Mouse (Mus musculus): ENCODE measurements around the gene Hoxd13. TPM values are rescaled to one million over a fixed set of nuclear protein-coding genes. Genes with fewer than 3 reads are reported as not detected.

The Hoxd13 gene
- polyA plus RNA-seq, 1 experiment from 2014 or later: not detected

GRCm38 (mm10) chr2:74710929-74711543, 42.9 kb downstream of the Hoxd13 start:
- no peak for ATAC-seq
- no peak overlapping the region for H3K9ac ChIP-seq (replicated peaks; ENCODE audit: low read depth, low read length)
- H3K36me3 ChIP-seq (ENCODE audit: control insufficient read depth, insufficient read depth): no peaks in the 10 kb centered on the region
- peaks cover 7% of the 10 kb centered on the region for H3K4me1 ChIP-seq (replicated peaks; ENCODE audit: control insufficient read depth, insufficient read depth, low read length)
- no peak overlapping the region for H3K4me3 ChIP-seq (replicated peaks; ENCODE audit: low read length)
- no peak overlapping the region for H3K4me2 ChIP-seq (ENCODE audit: low read length)
- under 1% methylated on average over 16 of the region's 16 CpGs for WGBS
- no peaks in the 10 kb centered on the region for H3K9me3 ChIP-seq (ENCODE audit: control insufficient read depth, low read length)
- peaks cover 88% of the 10 kb centered on the region for H3K27me3 ChIP-seq (replicated peaks; ENCODE audit: control insufficient read depth, insufficient read depth, low read length)
- no peak overlapping the region for H3K27ac ChIP-seq (ENCODE audit: low read length)

GRCm38 (mm10) chr2:74711721-74712621, 43.9 kb downstream of the Hoxd13 start, which contains the start of the genes Hoxd3 and Hoxd4:
Gene Hoxd3 (plus strand): TSS chr2:74711927.
Gene Hoxd4 (plus strand): TSS chr2:74711929.
- H3K27me3 ChIP-seq (replicated peaks; ENCODE audit: control insufficient read depth, insufficient read depth, low read length): peaks cover 88% of the 10 kb centered on the region
- no peaks in the 10 kb centered on the region for H3K36me3 ChIP-seq (ENCODE audit: control insufficient read depth, insufficient read depth)
- peak within 1 kb of the TSS; percentile 24 for H3K4me2 ChIP-seq (ENCODE audit: low read length)
- H3K9me3 ChIP-seq (ENCODE audit: control insufficient read depth, low read length): no peaks in the 10 kb centered on the region
- WGBS: under 1% methylated on average over 65 of the region's 65 CpGs
- H3K9ac ChIP-seq (replicated peaks; ENCODE audit: low read depth, low read length): no peak within 1 kb of the TSS
- peaks cover 7% of the 10 kb centered on the region for H3K4me1 ChIP-seq (replicated peaks; ENCODE audit: control insufficient read depth, insufficient read depth, low read length)
- H3K27ac ChIP-seq (ENCODE audit: low read length): no peak within 1 kb of the TSS
- no peak for ATAC-seq
- peak within 1 kb of the TSS; percentile 15; the same call in 1 of the 2 replicates for H3K4me3 ChIP-seq (replicated peaks; ENCODE audit: low read length)

- 5% methylated on average over 19 of the region's 19 CpGs for WGBS
- Histone ChIP-seq H3K9me3 (ENCODE audit: control insufficient read depth, low read length) (no peaks in the 10 kb centered on the region), H3K4me1 (replicated peaks; ENCODE audit: control insufficient read depth, insufficient read depth, low read length) (peaks cover 7% of the 10 kb centered on the region), H3K4me3 (replicated peaks; ENCODE audit: low read length) (no peak overlapping the region), H3K27ac (ENCODE audit: low read length) (no peak overlapping the region), H3K9ac (replicated peaks; ENCODE audit: low read depth, low read length) (no peak overlapping the region), H3K36me3 (ENCODE audit: control insufficient read depth, insufficient read depth) (no peaks in the 10 kb centered on the region), H3K27me3 (replicated peaks; ENCODE audit: control insufficient read depth, insufficient read depth, low read length) (peaks cover 89% of the 10 kb centered on the region), H3K4me2 (ENCODE audit: low read length) (no peak overlapping the region)
- ATAC-seq: no peak
Observed at GRCm38 (mm10) chr2:74713239-74714150, 45.4 kb downstream of the Hoxd13 start.

GRCm38 (mm10) chr2:74714156-74714789, 46.2 kb downstream of the Hoxd13 start:
- WGBS: 3% methylated on average over 18 of the region's 18 CpGs
- Histone ChIP-seq H3K36me3 (ENCODE audit: control insufficient read depth, insufficient read depth) (no peaks in the 10 kb centered on the region), H3K27me3 (replicated peaks; ENCODE audit: control insufficient read depth, insufficient read depth, low read length) (peaks cover 88% of the 10 kb centered on the region), H3K4me3 (replicated peaks; ENCODE audit: low read length) (no peak overlapping the region), H3K9me3 (ENCODE audit: control insufficient read depth, low read length) (no peaks in the 10 kb centered on the region), H3K4me2 (ENCODE audit: low read length) (no peak overlapping the region), H3K27ac (ENCODE audit: low read length) (no peak overlapping the region), H3K9ac (replicated peaks; ENCODE audit: low read depth, low read length) (no peak overlapping the region), H3K4me1 (replicated peaks; ENCODE audit: control insufficient read depth, insufficient read depth, low read length) (peaks cover 7% of the 10 kb centered on the region)
- ATAC-seq: no peak

GRCm38 (mm10) chr2:74714881-74715280, 46.8 kb downstream of the Hoxd13 start:
- no peak overlapping the region for H3K27ac ChIP-seq (ENCODE audit: low read length)
- WGBS: under 1% methylated on average over 14 of the region's 14 CpGs
- no peaks in the 10 kb centered on the region for H3K36me3 ChIP-seq (ENCODE audit: control insufficient read depth, insufficient read depth)
- ATAC-seq: no peak
- H3K9ac ChIP-seq (replicated peaks; ENCODE audit: low read depth, low read length): no peak overlapping the region
- peaks cover 7% of the 10 kb centered on the region for H3K4me1 ChIP-seq (replicated peaks; ENCODE audit: control insufficient read depth, insufficient read depth, low read length)
- H3K9me3 ChIP-seq (ENCODE audit: control insufficient read depth, low read length): no peaks in the 10 kb centered on the region
- H3K27me3 ChIP-seq (replicated peaks; ENCODE audit: control insufficient read depth, insufficient read depth, low read length): peaks cover 88% of the 10 kb centered on the region
- no peak overlapping the region for H3K4me3 ChIP-seq (replicated peaks; ENCODE audit: low read length)
- H3K4me2 ChIP-seq (ENCODE audit: low read length): no peak overlapping the region

GRCm38 (mm10) chr2:74715504-74716241, 47.6 kb downstream of the Hoxd13 start:
- Histone ChIP-seq H3K9ac (replicated peaks; ENCODE audit: low read depth, low read length) (no peak overlapping the region), H3K4me3 (replicated peaks; ENCODE audit: low read length) (peak overlapping the region; percentile 25; the same call in 1 of the 2 replicates), H3K27me3 (replicated peaks; ENCODE audit: control insufficient read depth, insufficient read depth, low read length) (peaks cover 88% of the 10 kb centered on the region), H3K27ac (ENCODE audit: low read length) (no peak overlapping the region), H3K36me3 (ENCODE audit: control insufficient read depth, insufficient read depth) (no peaks in the 10 kb centered on the region), H3K4me1 (replicated peaks; ENCODE audit: control insufficient read depth, insufficient read depth, low read length) (peaks cover 7% of the 10 kb centered on the region), H3K4me2 (ENCODE audit: low read length) (peak overlapping the region; percentile 36), H3K9me3 (ENCODE audit: control insufficient read depth, low read length) (no peaks in the 10 kb centered on the region)
- ATAC-seq: peak; percentile 66
- WGBS: 2% methylated on average over 26 of the region's 26 CpGs

- no peak overlapping the region for H3K4me3 ChIP-seq (replicated peaks; ENCODE audit: low read length)
- H3K9ac ChIP-seq (replicated peaks; ENCODE audit: low read depth, low read length): no peak overlapping the region
- H3K27ac ChIP-seq (ENCODE audit: low read length): no peak overlapping the region
- H3K9me3 ChIP-seq (ENCODE audit: control insufficient read depth, low read length): no peaks in the 10 kb centered on the region
- no peak for ATAC-seq
- no peak overlapping the region for H3K4me2 ChIP-seq (ENCODE audit: low read length)
- no peaks in the 10 kb centered on the region for H3K36me3 ChIP-seq (ENCODE audit: control insufficient read depth, insufficient read depth)
- H3K4me1 ChIP-seq (replicated peaks; ENCODE audit: control insufficient read depth, insufficient read depth, low read length): 0 out of 2 replicates have a peak, but pooled peaks cover 3% of the 10 kb centered on the region
- H3K27me3 ChIP-seq (replicated peaks; ENCODE audit: control insufficient read depth, insufficient read depth, low read length): peaks cover 95% of the 10 kb centered on the region
- 3% methylated on average over 2 of the region's 2 CpGs for WGBS
Observed at GRCm38 (mm10) chr2:74720384-74720783, 52.3 kb downstream of the Hoxd13 start.

GRCm38 (mm10) chr2:74720955-74721491, 52.9 kb downstream of the Hoxd13 start:
- H3K4me1 ChIP-seq (replicated peaks; ENCODE audit: control insufficient read depth, insufficient read depth, low read length): 0 out of 2 replicates have a peak, but pooled peaks cover under 1% of the 10 kb centered on the region
- H3K36me3 ChIP-seq (ENCODE audit: control insufficient read depth, insufficient read depth): no peaks in the 10 kb centered on the region
- WGBS: 1% methylated on average over 5 of the region's 5 CpGs
- H3K27me3 ChIP-seq (replicated peaks; ENCODE audit: control insufficient read depth, insufficient read depth, low read length): peaks cover 93% of the 10 kb centered on the region
- no peak overlapping the region for H3K9ac ChIP-seq (replicated peaks; ENCODE audit: low read depth, low read length)
- H3K4me2 ChIP-seq (ENCODE audit: low read length): no peak overlapping the region
- no peak for ATAC-seq
- no peak overlapping the region for H3K4me3 ChIP-seq (replicated peaks; ENCODE audit: low read length)
- no peak overlapping the region for H3K27ac ChIP-seq (ENCODE audit: low read length)
- no peaks in the 10 kb centered on the region for H3K9me3 ChIP-seq (ENCODE audit: control insufficient read depth, low read length)
